Mouse (Mus musculus): Measurements from ENCODE around the gene Casd1. TPM values are rescaled to one million over a fixed set of nuclear protein-coding genes. Genes with fewer than 3 reads are reported as not detected.

Gene Casd1
- polyA plus RNA-seq, 1 experiment from 2014 or later, result 26.8 TPM

DNA sequence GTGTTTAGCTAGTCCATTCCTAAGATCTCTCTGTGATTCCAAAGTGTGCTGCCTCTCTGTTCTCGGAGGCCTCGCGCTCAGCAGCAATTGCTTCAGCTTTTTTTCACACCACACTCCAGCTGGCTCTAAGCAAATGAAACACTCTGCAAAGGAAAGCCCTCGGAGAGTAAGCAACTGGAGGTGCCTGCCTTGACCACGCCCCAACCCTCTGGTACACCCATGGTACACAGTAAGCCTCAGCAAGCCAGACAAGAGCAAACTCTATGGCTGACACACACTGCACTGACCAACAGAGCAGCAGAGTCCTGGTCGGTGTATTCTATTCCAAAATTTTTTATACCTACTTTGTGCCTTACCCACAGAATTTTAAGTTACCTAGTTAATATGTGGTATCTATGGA is 17.2 kb upstream of the Casd1 start:
- no peak for ATAC-seq (ENCODE audit: insufficient number of reproducible peaks, low FRiP score, low TSS enrichment, low read depth)
- Histone ChIP-seq H3K9ac (no peak overlapping the region), H3K4me2 (replicated peaks) (no peak overlapping the region), H3K4me3 (replicated peaks) (no peak overlapping the region), H3K36me3 (no peaks in the 10 kb centered on the region), H3K27ac (replicated peaks) (no peak overlapping the region), H3K27me3 (no peaks in the 10 kb centered on the region), H3K9me3 (replicated peaks) (no peaks in the 10 kb centered on the region), H3K4me1 (no peaks in the 10 kb centered on the region)
- 54% methylated on average over 6 of the region's 6 CpGs for WGBS

DNA sequence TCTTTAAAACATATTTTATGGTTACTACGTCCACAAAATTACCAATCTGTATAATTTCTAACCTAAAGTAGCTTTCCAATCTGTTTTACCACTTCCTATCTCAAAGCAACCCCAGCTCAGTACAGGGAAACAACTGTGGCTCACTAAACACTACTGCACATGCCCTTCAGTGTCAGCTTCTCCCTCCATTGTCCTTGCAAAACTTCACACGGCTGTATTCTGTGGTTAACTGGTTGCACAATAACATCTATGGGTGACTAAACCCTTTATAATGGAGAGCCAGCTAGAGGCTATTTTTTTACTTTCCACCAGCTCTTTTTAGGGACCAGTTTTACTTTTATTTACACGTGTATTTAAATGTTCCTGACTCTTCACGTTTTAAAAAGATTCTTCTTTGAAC is 12.7 kb upstream of the Casd1 start:
- WGBS, result 76% methylated on average over 4 of the region's 4 CpGs
- ATAC-seq (ENCODE audit: insufficient number of reproducible peaks, low FRiP score, low TSS enrichment, low read depth), result no peak
- Histone ChIP-seq H3K36me3 (no peaks in the 10 kb centered on the region), H3K27ac (replicated peaks) (no peak overlapping the region), H3K4me1 (no peaks in the 10 kb centered on the region), H3K27me3 (no peaks in the 10 kb centered on the region), H3K9ac (no peak overlapping the region), H3K4me2 (replicated peaks) (no peak overlapping the region), H3K4me3 (replicated peaks) (no peak overlapping the region), H3K9me3 (replicated peaks) (no peaks in the 10 kb centered on the region)

DNA sequence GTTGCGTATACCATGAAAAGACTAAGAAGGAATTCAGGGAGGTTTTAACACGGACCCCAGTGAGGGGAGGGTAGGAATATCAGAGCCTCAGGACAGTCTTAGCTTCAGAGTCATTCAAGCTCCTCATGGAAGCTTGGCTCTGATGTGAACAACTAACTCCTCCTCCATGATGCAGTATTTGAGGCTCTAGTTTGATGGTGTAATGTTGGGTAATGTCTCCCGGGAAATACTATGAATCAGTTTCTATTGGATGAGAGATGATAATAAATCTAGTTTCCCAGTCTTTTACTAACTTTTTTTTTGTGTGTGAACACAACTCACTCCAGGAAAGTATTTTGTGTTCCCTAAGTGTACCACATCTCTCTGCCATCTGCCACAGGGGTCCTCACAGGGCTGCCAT is 11.9 kb upstream of the Casd1 start:
- no peak overlapping the region for H3K27ac ChIP-seq (replicated peaks)
- no peak overlapping the region for H3K4me3 ChIP-seq (replicated peaks)
- no peaks in the 10 kb centered on the region for H3K27me3 ChIP-seq
- no peaks in the 10 kb centered on the region for H3K4me1 ChIP-seq
- H3K36me3 ChIP-seq, result no peaks in the 10 kb centered on the region
- H3K4me2 ChIP-seq (replicated peaks), result no peak overlapping the region
- no peaks in the 10 kb centered on the region for H3K9me3 ChIP-seq (replicated peaks)
- no peak overlapping the region for H3K9ac ChIP-seq
- ATAC-seq (ENCODE audit: insufficient number of reproducible peaks, low FRiP score, low TSS enrichment, low read depth), result no peak
- 84% methylated on average over 3 of the region's 3 CpGs for WGBS

DNA sequence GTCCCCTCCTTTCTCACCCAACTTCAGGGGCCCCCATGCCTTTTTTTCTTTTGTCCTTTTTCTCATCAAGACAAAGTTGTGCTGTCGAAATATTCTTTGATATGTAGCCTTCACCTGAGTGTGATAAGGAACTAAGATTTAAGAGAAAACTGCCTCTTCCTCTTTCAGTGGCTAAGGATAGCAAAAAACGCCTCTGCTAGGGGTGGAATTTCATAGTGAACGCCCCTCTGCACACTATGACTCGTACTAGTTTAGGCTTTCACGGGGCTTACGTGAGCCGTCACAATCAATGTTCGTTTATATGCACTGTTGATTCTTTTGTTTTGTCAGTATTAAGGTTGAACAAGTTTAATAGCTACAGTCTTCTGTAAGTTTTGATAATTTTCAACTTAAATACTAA is 10.6 kb upstream of the Casd1 start:
- Histone ChIP-seq H3K4me3 (replicated peaks) (no peak overlapping the region), H3K9ac (no peak overlapping the region), H3K4me1 (no peaks in the 10 kb centered on the region), H3K27me3 (no peaks in the 10 kb centered on the region), H3K27ac (replicated peaks) (no peak overlapping the region), H3K4me2 (replicated peaks) (no peak overlapping the region), H3K36me3 (no peaks in the 10 kb centered on the region), H3K9me3 (replicated peaks) (no peaks in the 10 kb centered on the region)
- ATAC-seq (ENCODE audit: insufficient number of reproducible peaks, low FRiP score, low TSS enrichment, low read depth), result no peak
- WGBS, result 68% methylated on average over 8 of the region's 8 CpGs

DNA sequence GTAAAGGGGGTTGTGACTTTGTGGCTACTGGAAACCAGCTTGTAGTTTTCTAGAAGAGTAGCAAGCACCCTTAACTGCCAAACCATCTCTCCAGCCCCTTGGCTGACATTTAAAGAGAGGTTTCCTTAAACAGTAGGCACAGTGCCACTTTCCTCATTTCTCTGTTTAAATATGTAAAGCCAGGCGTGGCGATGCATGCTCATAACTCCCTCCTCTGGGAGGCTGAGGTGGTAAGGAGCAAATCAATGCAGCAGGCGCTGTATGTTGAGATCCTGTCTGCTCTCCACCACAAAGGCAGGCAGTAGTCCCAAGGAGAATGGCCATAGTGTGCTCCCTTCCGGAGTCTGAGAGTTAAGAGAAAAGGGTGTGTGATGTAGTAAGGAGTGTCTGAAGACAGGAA is 2.9 kb upstream of the Casd1 start:
- Histone ChIP-seq H3K4me1 (peaks cover 9% of the 10 kb centered on the region), H3K27me3 (no peaks in the 10 kb centered on the region), H3K36me3 (no peaks in the 10 kb centered on the region), H3K4me3 (replicated peaks) (no peak overlapping the region), H3K9ac (no peak overlapping the region), H3K4me2 (replicated peaks) (no peak overlapping the region), H3K27ac (replicated peaks) (no peak overlapping the region), H3K9me3 (replicated peaks) (no peaks in the 10 kb centered on the region)
- 59% methylated on average over 4 of the region's 4 CpGs for WGBS
- ATAC-seq (ENCODE audit: insufficient number of reproducible peaks, low FRiP score, low TSS enrichment, low read depth), result no peak

DNA sequence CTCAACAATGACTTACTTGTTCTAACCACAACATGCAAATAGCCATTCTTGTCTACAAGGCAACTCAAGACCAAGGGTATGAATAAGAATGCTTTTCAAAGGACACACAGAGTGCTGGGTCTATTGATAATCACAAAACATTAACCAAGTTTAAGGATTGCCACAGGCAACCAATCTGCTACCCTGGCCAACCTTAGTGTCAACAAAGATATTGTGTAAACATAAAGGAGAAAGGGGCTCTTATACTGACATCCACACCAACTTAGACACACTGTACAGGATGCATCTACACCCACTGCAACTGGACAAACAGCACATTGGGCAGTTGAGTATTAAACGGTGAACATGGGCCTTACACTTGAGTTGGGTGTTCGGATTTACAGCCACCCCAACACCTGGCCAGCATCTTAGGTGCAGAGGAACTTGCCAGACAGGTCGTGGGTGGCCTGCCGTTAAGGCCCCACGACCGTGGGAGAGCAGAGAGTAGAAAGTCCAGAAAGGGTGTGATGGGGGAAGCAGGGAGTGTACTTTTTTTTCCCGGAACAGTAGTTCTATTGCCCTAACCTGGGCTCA is 468 bp upstream of the Casd1 start:
- Histone ChIP-seq H3K27ac (replicated peaks) (peak overlapping the region; percentile 90), H3K27me3 (no peaks in the 10 kb centered on the region), H3K9ac (peak overlapping the region; percentile 79), H3K9me3 (replicated peaks) (no peaks in the 10 kb centered on the region), H3K4me3 (replicated peaks) (peak overlapping the region; percentile 60), H3K36me3 (no peaks in the 10 kb centered on the region), H3K4me2 (replicated peaks) (peak overlapping the region; percentile 84), H3K4me1 (peaks cover 14% of the 10 kb centered on the region)
- ATAC-seq (ENCODE audit: insufficient number of reproducible peaks, low FRiP score, low TSS enrichment, low read depth), result 0 out of 2 replicates have a peak, but pooled peaks have one; percentile 13
- WGBS, result 16% methylated on average over 7 of the region's 7 CpGs

DNA sequence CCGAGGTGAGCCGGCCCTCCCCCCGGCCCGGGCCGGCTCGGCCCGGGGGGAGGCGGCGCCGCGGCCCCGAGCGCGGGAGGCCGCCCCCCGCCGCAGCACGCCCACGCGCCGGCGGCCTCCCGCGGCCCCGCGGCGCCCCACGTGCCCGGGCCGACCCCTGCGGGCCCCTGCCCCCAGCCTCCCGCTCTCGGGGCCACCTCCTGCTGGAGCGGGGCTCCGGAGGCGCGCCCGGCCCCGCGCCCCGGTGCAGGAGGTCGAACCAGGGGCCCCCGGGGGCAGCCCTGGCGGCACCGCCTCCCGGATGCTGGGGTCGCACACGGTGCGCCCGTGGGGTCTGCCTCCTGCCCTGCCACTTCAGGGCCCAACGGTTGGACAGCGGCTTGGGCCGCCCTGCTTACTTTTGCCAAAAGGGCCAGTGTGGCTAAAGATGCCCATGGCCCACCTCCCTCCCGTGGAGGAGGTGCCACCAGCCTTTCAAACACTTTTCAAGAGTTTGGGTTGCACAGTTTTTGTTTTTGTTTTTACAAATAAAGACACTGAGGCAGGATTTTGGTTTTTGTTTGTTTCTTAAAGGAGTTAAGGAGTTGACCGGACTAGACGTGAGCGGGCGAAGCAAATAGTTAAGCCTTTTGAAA is 775 bp downstream of the Casd1 start:
- Histone ChIP-seq H3K4me2 (replicated peaks) (peak overlapping the region; percentile 84), H3K4me1 (peaks cover 14% of the 10 kb centered on the region), H3K27ac (replicated peaks) (peak overlapping the region; percentile 90), H3K9ac (peak overlapping the region; percentile 79), H3K27me3 (no peaks in the 10 kb centered on the region), H3K4me3 (replicated peaks) (peak overlapping the region; percentile 60), H3K36me3 (no peaks in the 10 kb centered on the region), H3K9me3 (replicated peaks) (no peaks in the 10 kb centered on the region)
- ATAC-seq (ENCODE audit: insufficient number of reproducible peaks, low FRiP score, low TSS enrichment, low read depth), result peak; percentile 77
- 4% methylated on average over 44 of the region's 58 CpGs for WGBS

DNA sequence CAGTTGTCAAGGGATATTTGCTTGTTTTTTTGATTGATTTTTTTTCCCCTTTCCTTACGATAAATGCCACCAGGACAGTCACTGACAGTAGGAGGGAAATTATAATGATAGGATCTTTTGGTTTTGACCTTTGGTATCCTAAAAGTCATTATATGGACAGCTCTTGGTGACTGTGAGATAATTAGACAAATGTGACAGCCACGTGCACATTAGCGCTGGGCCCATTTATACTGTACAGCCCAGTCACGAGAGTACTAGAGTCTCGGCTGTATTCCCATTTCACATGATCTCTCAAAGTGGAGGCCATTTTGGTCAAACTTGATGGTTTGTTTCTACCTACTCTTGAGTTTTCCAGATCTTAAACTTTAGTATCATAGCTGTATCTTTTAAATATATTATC is 1.4 kb downstream of the Casd1 start:
- Histone ChIP-seq H3K9me3 (replicated peaks) (no peaks in the 10 kb centered on the region), H3K4me1 (peaks cover 14% of the 10 kb centered on the region), H3K4me3 (replicated peaks) (peak overlapping the region; percentile 60), H3K27me3 (no peaks in the 10 kb centered on the region), H3K9ac (no peak overlapping the region), H3K4me2 (replicated peaks) (peak overlapping the region; percentile 84), H3K27ac (replicated peaks) (peak overlapping the region; percentile 90; the same call in 1 of the 2 replicates), H3K36me3 (no peaks in the 10 kb centered on the region)
- 54% methylated on average over 5 of the region's 5 CpGs for WGBS
- no peak for ATAC-seq (ENCODE audit: insufficient number of reproducible peaks, low FRiP score, low TSS enrichment, low read depth)

DNA sequence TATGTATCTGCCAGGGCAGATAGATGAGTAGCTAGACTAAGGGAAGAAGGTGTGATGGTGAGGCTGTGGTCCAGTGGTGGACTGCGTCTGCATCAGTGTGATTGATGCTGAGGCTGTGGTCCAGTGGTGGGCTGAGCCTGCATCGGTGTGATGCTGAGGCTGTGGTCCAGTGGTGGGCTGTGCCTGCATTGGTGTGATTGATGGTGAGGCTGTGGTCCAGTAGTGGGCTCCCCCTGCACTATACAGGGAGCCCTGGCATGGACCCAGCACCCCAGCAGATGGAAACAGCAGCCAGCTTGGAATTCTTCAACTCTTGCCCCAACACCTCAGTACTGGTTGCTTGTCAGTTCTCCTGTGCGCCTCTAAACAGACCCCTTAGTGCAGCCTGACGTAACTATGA is 5.8 kb downstream of the Casd1 start:
- Histone ChIP-seq H3K27ac (replicated peaks) (no peak overlapping the region), H3K4me3 (replicated peaks) (no peak overlapping the region), H3K27me3 (no peaks in the 10 kb centered on the region), H3K9ac (no peak overlapping the region), H3K36me3 (no peaks in the 10 kb centered on the region), H3K4me1 (peaks cover 9% of the 10 kb centered on the region; the same call in 1 of the 2 replicates), H3K9me3 (replicated peaks) (no peaks in the 10 kb centered on the region), H3K4me2 (replicated peaks) (no peak overlapping the region)
- WGBS, result 93% methylated on average over 4 of the region's 4 CpGs
- no peak for ATAC-seq (ENCODE audit: insufficient number of reproducible peaks, low FRiP score, low TSS enrichment, low read depth)

DNA sequence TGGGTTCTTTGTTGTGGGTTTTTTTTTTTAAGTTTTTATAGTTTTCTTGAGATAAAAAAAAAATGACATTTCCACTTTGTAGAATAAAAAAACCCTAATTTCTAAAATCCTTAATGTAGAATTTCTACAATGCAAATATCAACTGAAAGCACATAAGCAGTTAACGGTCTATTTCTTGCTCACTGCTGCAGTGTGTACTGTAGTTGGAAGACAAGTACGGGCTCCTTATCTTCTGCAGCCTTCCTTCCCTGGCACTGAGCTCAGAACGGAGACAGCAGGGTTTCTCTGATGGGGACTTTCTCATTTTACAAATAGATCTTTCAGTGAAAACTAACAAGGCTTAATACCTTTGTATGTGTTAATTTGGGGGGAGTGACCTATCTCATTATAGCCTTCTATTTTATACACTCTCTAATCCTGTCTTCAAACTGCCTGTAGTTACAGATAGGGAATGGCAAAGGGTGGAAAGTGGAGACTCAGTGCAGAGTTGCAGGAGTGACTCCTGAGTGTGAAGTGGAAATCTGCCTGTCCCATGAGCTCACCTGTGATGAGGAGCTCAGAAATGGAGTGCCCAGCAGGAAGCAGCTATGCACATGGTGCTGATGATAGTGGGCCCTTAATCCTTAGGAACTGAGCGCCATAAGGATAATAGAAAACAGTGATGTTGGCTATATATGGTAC is 9.7 kb downstream of the Casd1 start:
- peaks cover 4% of the 10 kb centered on the region; the same call in 1 of the 2 replicates for H3K4me1 ChIP-seq
- peaks cover 8% of the 10 kb centered on the region for H3K36me3 ChIP-seq
- H3K4me3 ChIP-seq (replicated peaks), result no peak overlapping the region
- H3K27me3 ChIP-seq, result no peaks in the 10 kb centered on the region
- H3K27ac ChIP-seq (replicated peaks), result no peak overlapping the region
- 84% methylated on average over 4 of the region's 4 CpGs for WGBS
- no peak for ATAC-seq (ENCODE audit: insufficient number of reproducible peaks, low FRiP score, low TSS enrichment, low read depth)
- no peaks in the 10 kb centered on the region for H3K9me3 ChIP-seq (replicated peaks)
- no peak overlapping the region for H3K9ac ChIP-seq
- H3K4me2 ChIP-seq (replicated peaks), result no peak overlapping the region

DNA sequence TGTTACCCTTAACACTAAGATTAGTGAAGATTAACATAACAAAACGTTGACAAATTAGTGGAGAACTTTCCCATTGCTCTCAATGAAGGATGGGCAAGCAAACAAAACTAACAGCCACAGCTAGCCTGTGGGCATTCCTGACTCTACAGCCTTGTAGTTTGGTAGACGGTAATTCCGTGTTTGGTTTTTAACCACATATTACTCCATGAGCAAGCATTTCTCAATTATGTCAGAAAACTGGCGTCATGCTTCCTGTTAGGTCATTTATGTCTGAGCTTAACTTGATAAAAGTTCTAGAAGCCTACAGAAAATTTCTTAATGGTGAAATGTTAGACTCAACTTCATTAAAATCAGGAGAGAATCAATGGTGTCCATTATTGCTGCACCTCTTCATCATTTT is 11.2 kb downstream of the Casd1 start:
- Histone ChIP-seq H3K4me2 (replicated peaks) (no peak overlapping the region), H3K27me3 (no peaks in the 10 kb centered on the region), H3K36me3 (peaks cover 11% of the 10 kb centered on the region), H3K4me3 (replicated peaks) (no peak overlapping the region), H3K27ac (replicated peaks) (no peak overlapping the region), H3K4me1 (0 out of 2 replicates have a peak, but pooled peaks cover 4% of the 10 kb centered on the region), H3K9me3 (replicated peaks) (no peaks in the 10 kb centered on the region), H3K9ac (no peak overlapping the region)
- ATAC-seq (ENCODE audit: insufficient number of reproducible peaks, low FRiP score, low TSS enrichment, low read depth), result no peak
- WGBS, result 91% methylated on average over 4 of the region's 4 CpGs

All from embryonic facial prominence, embryonic 15.5 days (tissue).